Mouse (Mus musculus) hindbrain, embryonic 11.5 days (tissue): Measurements from ENCODE around the gene 2410004B18Rik. TPM values are rescaled to one million over a fixed set of nuclear protein-coding genes. Genes with fewer than 3 reads are reported as not detected.

ENCODE experiments used
- ATAC-seq: fragments of 200-750 bp; cut with Nextera tagmentation; 2 replicates; pipeline ENCODE4 v1.8.0; 2017; ENCODE audit warnings: mild to moderate bottlenecking, moderate TSS enrichment, moderate library complexity; ENCODE audit not compliant: low FRiP score
- DNase-seq: peaks from one replicate; pipeline ENCODE4 v3.0.0-alpha.2; 2015; ENCODE audit warnings: low spot score
- H3K27ac ChIP-seq: fragments of 300-500 bp; sonication (generic); 2 replicates; pipeline ENCODE4 v1.5.1; 2014; ENCODE audit warnings: mild to moderate bottlenecking, low read depth, low read length
- H3K27me3 ChIP-seq: fragments of 300-500 bp; sonication (generic); 2 replicates; pipeline ENCODE4 v1.6.1; 2014; ENCODE audit warnings: mild to moderate bottlenecking, low read length, moderate library complexity, mixed read lengths; ENCODE audit not compliant: control insufficient read depth, insufficient read depth
- H3K36me3 ChIP-seq: fragments of 300-500 bp; sonication (generic); 2 replicates; pipeline ENCODE4 v1.6.1; 2014; ENCODE audit warnings: mild to moderate bottlenecking, low read length, moderate library complexity, mixed read lengths; ENCODE audit not compliant: control insufficient read depth, insufficient read depth
- H3K4me1 ChIP-seq: fragments of 300-500 bp; sonication (generic); replicated peaks from 2 replicates; pipeline ENCODE4 v1.6.1; 2014; ENCODE audit warnings: low read length, mixed read lengths; ENCODE audit not compliant: control insufficient read depth, insufficient read depth
- H3K4me2 ChIP-seq: fragments of 300-500 bp; sonication (generic); replicated peaks from 2 replicates; pipeline ENCODE4 v1.6.1; 2014; ENCODE audit warnings: mild to moderate bottlenecking, low read depth, low read length
- H3K4me3 ChIP-seq: fragments of 300-500 bp; sonication (generic); 2 replicates; pipeline ENCODE4 v1.5.1; 2014; ENCODE audit warnings: low read depth, low read length
- H3K9ac ChIP-seq: fragments of 300-500 bp; sonication (generic); 2 replicates; pipeline ENCODE4 v1.6.1; 2014; ENCODE audit warnings: low read depth, low read length
- H3K9me3 ChIP-seq: fragments of 300-500 bp; sonication (generic); 2 replicates; pipeline ENCODE4 v1.6.1; 2016; ENCODE audit warnings: low read length; ENCODE audit not compliant: control insufficient read depth
- WGBS: fragments of 180-500 bp; shearing (Covaris S2); extraction: QIAGEN DNeasy Blood & Tissue Kit; methylation state at CpG from one replicate; pipeline ENCODE4 v1.1.7; 2014; 5-methylcytosine and 5-hydroxymethylcytosine counted together
- polyA plus RNA-seq: library from polyadenylated mRNA; unstranded; fragments of >200 nt; fragmentation: Nextera tagmentation; extraction: Ambion mirVana; gene quantifications from 2 replicates; pipeline ENCODE4 v1.2.1, GENCODE M21; 2014

2410004B18Rik gene
- polyA plus RNA-seq, 1 experiment from 2014 or later: 69.3 TPM

GRCm38 (mm10) chr3:145951287-145952165 is 13.7 kb downstream of the 2410004B18Rik start:
- H3K4me2 ChIP-seq: no peak overlapping the region
- ATAC-seq (no peak), DNase-seq (no peak)
- H3K27ac ChIP-seq: no peak overlapping the region
- no peak overlapping the region for H3K4me3 ChIP-seq
- WGBS: 68% methylated on average over 17 of the region's 17 CpGs
- no peaks in the 10 kb centered on the region for H3K36me3 ChIP-seq
- no peaks in the 10 kb centered on the region for H3K9me3 ChIP-seq
- H3K4me1 ChIP-seq: no peaks in the 10 kb centered on the region
- no peaks in the 10 kb centered on the region for H3K27me3 ChIP-seq
- H3K9ac ChIP-seq: no peak overlapping the region

GRCm38 (mm10) chr3:145952945-145953344 is 15.1 kb downstream of the 2410004B18Rik start:
- no peak overlapping the region for H3K9ac ChIP-seq
- H3K4me2 ChIP-seq: no peak overlapping the region
- H3K27me3 ChIP-seq: no peaks in the 10 kb centered on the region
- DNase-seq (no peak), ATAC-seq (no peak)
- WGBS: 86% methylated on average over 7 of the region's 7 CpGs
- H3K9me3 ChIP-seq: no peaks in the 10 kb centered on the region
- no peak overlapping the region for H3K27ac ChIP-seq
- H3K4me3 ChIP-seq: no peak overlapping the region
- H3K36me3 ChIP-seq: no peaks in the 10 kb centered on the region
- no peaks in the 10 kb centered on the region for H3K4me1 ChIP-seq

- WGBS: 85% methylated on average over 2 of the region's 2 CpGs
- Histone ChIP-seq H3K9ac (no peak overlapping the region), H3K36me3 (no peaks in the 10 kb centered on the region), H3K27ac (no peak overlapping the region), H3K27me3 (no peaks in the 10 kb centered on the region), H3K4me1 (no peaks in the 10 kb centered on the region), H3K4me2 (no peak overlapping the region), H3K9me3 (no peaks in the 10 kb centered on the region), H3K4me3 (no peak overlapping the region)
- DNase-seq (no peak), ATAC-seq (no peak)
Measured at GRCm38 (mm10) chr3:145953411-145953810, 15.6 kb downstream of the 2410004B18Rik start.

GRCm38 (mm10) chr3:145959824-145960223 is 22.0 kb downstream of the 2410004B18Rik start:
- no peak for DNase-seq
- H3K36me3 ChIP-seq: no peaks in the 10 kb centered on the region
- no peaks in the 10 kb centered on the region; the same call in none of the 2 replicates for H3K4me1 ChIP-seq
- WGBS: 78% methylated on average over 1 of the region's 1 CpGs
- peaks cover 16% of the 10 kb centered on the region for H3K27me3 ChIP-seq
- no peaks in the 10 kb centered on the region for H3K9me3 ChIP-seq
- H3K9ac ChIP-seq: no peak overlapping the region
- H3K27ac ChIP-seq: no peak overlapping the region
- H3K4me3 ChIP-seq: no peak overlapping the region
- H3K4me2 ChIP-seq: no peak overlapping the region
- no peak for ATAC-seq

GRCm38 (mm10) chr3:145962411-145962810 is 24.6 kb downstream of the 2410004B18Rik start:
- Histone ChIP-seq H3K9ac (no peak overlapping the region), H3K9me3 (no peaks in the 10 kb centered on the region), H3K4me2 (no peak overlapping the region), H3K27ac (no peak overlapping the region), H3K36me3 (no peaks in the 10 kb centered on the region), H3K27me3 (peaks cover 18% of the 10 kb centered on the region), H3K4me1 (no peaks in the 10 kb centered on the region; the same call in none of the 2 replicates), H3K4me3 (no peak overlapping the region)
- no peak for ATAC-seq
- no peak for DNase-seq
- 19% methylated on average over 9 of the region's 9 CpGs for WGBS

GRCm38 (mm10) chr3:145963101-145964017 is 25.5 kb downstream of the 2410004B18Rik start:
- Histone ChIP-seq H3K36me3 (no peaks in the 10 kb centered on the region), H3K4me3 (peak overlapping the region; percentile 18; the same call in 1 of the 2 replicates), H3K9me3 (no peaks in the 10 kb centered on the region), H3K4me2 (peak overlapping the region; percentile 28), H3K4me1 (no peaks in the 10 kb centered on the region; the same call in none of the 2 replicates), H3K27ac (no peak overlapping the region), H3K9ac (no peak overlapping the region), H3K27me3 (peaks cover 18% of the 10 kb centered on the region)
- 18% methylated on average over 31 of the region's 31 CpGs for WGBS
- DNase-seq (peak; percentile 48), ATAC-seq (peak; percentile 38; the same call in 1 of the 2 replicates)

GRCm38 (mm10) chr3:145964018-145964387 is 26.2 kb downstream of the 2410004B18Rik start:
- DNase-seq: peak; percentile 59
- 18% methylated on average over 10 of the region's 10 CpGs for WGBS
- H3K27me3 ChIP-seq: peaks cover 18% of the 10 kb centered on the region
- peak overlapping the region; percentile 28 for H3K4me2 ChIP-seq
- no peak overlapping the region for H3K9ac ChIP-seq
- no peaks in the 10 kb centered on the region; the same call in none of the 2 replicates for H3K4me1 ChIP-seq
- no peaks in the 10 kb centered on the region for H3K9me3 ChIP-seq
- H3K4me3 ChIP-seq: peak overlapping the region; percentile 18; the same call in 1 of the 2 replicates
- no peaks in the 10 kb centered on the region for H3K36me3 ChIP-seq
- H3K27ac ChIP-seq: no peak overlapping the region
- ATAC-seq: peak; percentile 58; the same call in 1 of the 2 replicates

GRCm38 (mm10) chr3:145964473-145964872 is 26.7 kb downstream of the 2410004B18Rik start:
- Histone ChIP-seq H3K4me2 (peak overlapping the region; percentile 28), H3K9me3 (no peaks in the 10 kb centered on the region), H3K27me3 (peaks cover 18% of the 10 kb centered on the region), H3K9ac (no peak overlapping the region), H3K4me1 (no peaks in the 10 kb centered on the region; the same call in none of the 2 replicates), H3K36me3 (no peaks in the 10 kb centered on the region), H3K27ac (no peak overlapping the region), H3K4me3 (no peak overlapping the region)
- peak; percentile 52 for DNase-seq
- peak; percentile 36; the same call in 1 of the 2 replicates for ATAC-seq
- 17% methylated on average over 10 of the region's 10 CpGs for WGBS
